Mouse (Mus musculus) kidney, adult 2 months (tissue): ENCODE results near the gene Gnaq.

ENCODE experiments used
- CTCF ChIP-seq: fragments of 200-500 bp; conservative IDR thresholded peaks from 2 replicates; pipeline ENCODE4 v1.5.1; 2011; ENCODE audit warnings: low read depth, mild to moderate bottlenecking, control low read depth, low read length, moderate library complexity, mixed read lengths; ENCODE audit not compliant: insufficient read depth, insufficient read length
- POLR2A ChIP-seq: fragments of 200-500 bp; IDR thresholded peaks from one replicate; pipeline ENCODE4 v1.6.1; 2011; ENCODE audit warnings: low read depth, low read length, control low read depth

DNA sequence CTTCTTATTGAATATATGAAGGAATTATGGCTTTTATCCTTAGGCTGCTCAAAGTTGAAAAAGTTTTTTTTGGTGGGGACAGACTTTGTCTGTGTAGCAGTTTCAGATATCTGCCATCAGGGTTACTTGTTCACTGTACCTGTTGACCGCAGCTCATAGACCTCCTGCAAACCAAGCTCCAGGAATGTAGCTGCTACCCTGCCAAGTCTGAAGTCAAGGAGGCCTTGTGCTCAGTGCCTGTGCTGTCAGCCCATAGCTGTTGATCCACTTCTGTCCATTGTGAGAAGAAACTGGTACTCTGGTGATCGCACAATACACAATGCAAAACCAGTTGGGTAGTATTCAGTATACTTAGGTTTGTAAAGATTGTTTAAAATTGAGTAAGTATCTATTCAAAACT lies 68.7 kb downstream of the Gnaq start:
- no peak for TF ChIP-seq CTCF
- no peak for TF ChIP-seq POLR2A
